Mouse (Mus musculus) Muller cell, postnatal 12 days (primary cell): Measurements from ENCODE around the gene Klhl29.
A peak's percentile ranks its signal among the peaks of the same experiment; 100 is the strongest.

ENCODE experiments used
- DNase-seq: peaks from one replicate; pipeline ENCODE4 v3.0.0-alpha.2; 2015; ENCODE audit errors: inconsistent ontology term

The Klhl29 gene

GRCm38 (mm10) chr12:5125907-5126306 is 249.6 kb downstream of the Klhl29 start:
- DNase-seq, result no peak

- DNase-seq, result no peak
Observed at GRCm38 (mm10) chr12:5122972-5123371, 252.5 kb downstream of the Klhl29 start.

GRCm38 (mm10) chr12:5120249-5120648 is 255.2 kb downstream of the Klhl29 start:
- no peak for DNase-seq

- DNase-seq, result peak; percentile 97
Observed at GRCm38 (mm10) chr12:5119726-5120125, 255.8 kb downstream of the Klhl29 start.

GRCm38 (mm10) chr12:5119286-5119685 is 256.2 kb downstream of the Klhl29 start:
- peak; percentile 84 for DNase-seq

- no peak for DNase-seq
Observed at GRCm38 (mm10) chr12:5116605-5117004, 258.9 kb downstream of the Klhl29 start.

- no peak for DNase-seq
Observed at GRCm38 (mm10) chr12:5114631-5115030, 260.9 kb downstream of the Klhl29 start.

GRCm38 (mm10) chr12:5111343-5111742 is 264.1 kb downstream of the Klhl29 start:
- peak; percentile 33 for DNase-seq

GRCm38 (mm10) chr12:5108613-5109012 is 266.9 kb downstream of the Klhl29 start:
- no peak for DNase-seq

GRCm38 (mm10) chr12:5107795-5108194 is 267.7 kb downstream of the Klhl29 start:
- DNase-seq, result no peak

- DNase-seq, result no peak
Observed at GRCm38 (mm10) chr12:5104422-5105052, 270.9 kb downstream of the Klhl29 start.

GRCm38 (mm10) chr12:5101411-5102024 is 274.0 kb downstream of the Klhl29 start:
- DNase-seq, result peak; percentile 22

GRCm38 (mm10) chr12:5099572-5099971 is 275.9 kb downstream of the Klhl29 start:
- DNase-seq, result no peak

- no peak for DNase-seq
Observed at GRCm38 (mm10) chr12:5088639-5089038, 286.8 kb downstream of the Klhl29 start.

- peak; percentile 84 for DNase-seq
Observed at GRCm38 (mm10) chr12:5087787-5088519, 287.5 kb downstream of the Klhl29 start.

- DNase-seq, result no peak
Observed at GRCm38 (mm10) chr12:5084714-5085113, 290.8 kb downstream of the Klhl29 start.

- DNase-seq, result no peak
Observed at GRCm38 (mm10) chr12:5081480-5081879, 294.0 kb downstream of the Klhl29 start.

GRCm38 (mm10) chr12:5073191-5073590 is 302.3 kb downstream of the Klhl29 start:
- DNase-seq, result no peak

GRCm38 (mm10) chr12:5070131-5070530 is 305.4 kb downstream of the Klhl29 start:
- no peak for DNase-seq

- no peak for DNase-seq
Observed at GRCm38 (mm10) chr12:5067590-5067989, 307.9 kb downstream of the Klhl29 start.

- DNase-seq, result no peak
Observed at GRCm38 (mm10) chr12:5048104-5048503, 327.4 kb downstream of the Klhl29 start.

- DNase-seq, result no peak
Observed at GRCm38 (mm10) chr12:5044141-5044540, 331.3 kb downstream of the Klhl29 start.

- no peak for DNase-seq
Observed at GRCm38 (mm10) chr12:5038008-5038407, 337.5 kb downstream of the Klhl29 start.
